Mouse (Mus musculus): ENCODE measurements around the gene Il1r1. TPM values are rescaled to one million over a fixed set of nuclear protein-coding genes. Genes with fewer than 3 reads are reported as not detected.

The Il1r1 gene
- total RNA-seq (2023): under 1 TPM; 0.17 to 0.27 TPM

GRCm38 (mm10) chr1:40224539-40225284 lies at the start of gene Il1r1:
Gene Il1r1 (plus strand): TSS chr1:40225080.

GRCm38 (mm10) chr1:40324457-40324856 lies 99.6 kb downstream of the Il1r1 start, which contains the start of gene Il1rl2:
Gene Il1rl2 (plus strand): TSS chr1:40324610.

Other genes starting within 250 kb of the Il1r1 start
- gene Il1r2, start 151.0 kb upstream of the Il1r1 start, total RNA-seq (2023): 1 to 10 TPM in 1 of 2 experiments, under 1 TPM in 1; 0.80 to 1.5 TPM
- 10 to 100 TPM in 1 of 2 experiments, 1 to 10 TPM in 1; 8.4 to 11.2 TPM for gene Il1rl2, start 99.5 kb downstream of the Il1r1 start, total RNA-seq (2023)
- gene Il1rl1, start 204.5 kb downstream of the Il1r1 start, total RNA-seq (2023): 1 to 10 TPM in 1 of 2 experiments, under 1 TPM in 1; 0.71 to 2.8 TPM
- 10 to 100 TPM; 61.5 to 65.6 TPM for gene Il18r1, start 240.5 kb downstream of the Il1r1 start, total RNA-seq (2023)

Data from T-cell, adult 66 days (primary cell).